Mouse (Mus musculus): ENCODE measurements around the gene Fjx1.

DNA sequence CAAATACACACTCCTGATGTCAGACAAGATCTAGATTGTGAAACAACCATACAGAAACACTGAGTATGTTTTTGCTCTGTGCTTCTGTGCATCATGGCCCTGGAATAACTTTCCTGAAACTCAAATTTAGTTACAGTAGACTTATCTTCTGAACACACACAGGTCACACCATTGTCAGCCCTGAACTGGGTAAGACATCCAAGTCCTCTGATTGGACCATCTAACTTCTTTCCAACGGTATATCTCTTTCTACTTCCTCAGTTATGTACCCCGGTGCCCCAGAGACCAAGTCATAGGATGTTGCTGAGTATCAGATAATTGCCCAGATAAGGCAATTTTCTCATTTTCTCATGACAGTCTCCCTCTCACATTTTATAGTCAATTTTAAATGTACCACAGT, 39.6 kb downstream of the Fjx1 start:
- TF ChIP-seq ZC3H11A (IDR thresholded peaks at IDR 0.05; ENCODE audit: borderline replicate concordance, low read depth, low read length) = no peak
- TF ChIP-seq ZNF384 (IDR thresholded peaks at IDR 0.05; ENCODE audit: low read depth, low read length) = no peak
